Mouse (Mus musculus): Measurements from ENCODE around the gene Etl4.

GRCm38 (mm10) chr2:20541261-20541660 is 631.7 kb downstream of the Etl4 start:
- TF ChIP-seq CTCF (IDR thresholded peaks at IDR 0.05; ENCODE audit: low read depth) (no peak), EP300 (IDR thresholded peaks at IDR 0.05; ENCODE audit: low read depth) (no peak)

Measured in heart, postnatal 0 days (tissue).